Mouse (Mus musculus) liver, embryonic 14.5 days (tissue): ENCODE measurements around the gene Kirrel3. TPM values are rescaled to one million over a fixed set of nuclear protein-coding genes. Genes with fewer than 3 reads are reported as not detected.

ENCODE experiments used
- ATAC-seq: fragments of 200-750 bp; cut with Nextera tagmentation; 2 replicates; pipeline ENCODE4 v1.8.0; 2017; ENCODE audit warnings: moderate number of reproducible peaks, mild to moderate bottlenecking, moderate library complexity; ENCODE audit not compliant: insufficient read depth
- DNase-seq, 3 experiments: peaks; one replicate each; pipeline ENCODE4 v3.0.0-alpha.2; 2012 to 2013; ENCODE audit warnings: low read depth in 3 of 3, low spot score in 3 of 3
- H3K27ac ChIP-seq: fragments of 300-500 bp; sonication (generic); 2 replicates; pipeline ENCODE4 v1.5.1; 2014; ENCODE audit warnings: moderate library complexity, mild to moderate bottlenecking, control low read depth, inconsistent platforms
- H3K27me3 ChIP-seq: fragments of 300-500 bp; sonication (generic); 2 replicates; pipeline ENCODE4 v1.6.1; 2014; ENCODE audit warnings: mild to moderate bottlenecking, low read length, moderate library complexity; ENCODE audit not compliant: control insufficient read depth, insufficient read depth
- H3K36me3 ChIP-seq: fragments of 300-500 bp; sonication (generic); replicated peaks from 2 replicates; pipeline ENCODE4 v1.6.1; 2014; ENCODE audit warnings: low read depth; ENCODE audit not compliant: control insufficient read depth, insufficient read depth
- H3K4me1 ChIP-seq, 2 experiments: fragments of 200-500 bp in 1 of 2; fragments of 300-500 bp in 1 of 2; sonication (generic) in 1 of 2; replicated peaks; 2 replicates each; pipeline ENCODE4 v1.6.1; 2012 to 2014; ENCODE audit warnings: antibody characterized with exemption in 1 of 2, inconsistent platforms in 1 of 2, low read length in 1 of 2; ENCODE audit not compliant: control insufficient read depth in 2 of 2, insufficient read depth in 2 of 2
- H3K4me2 ChIP-seq: fragments of 300-500 bp; sonication (generic); 2 replicates; pipeline ENCODE4 v1.6.1; 2014; ENCODE audit warnings: low read depth, mild to moderate bottlenecking, control low read depth, moderate library complexity
- H3K4me3 ChIP-seq, 2 experiments: fragments of 200-500 bp in 1 of 2; fragments of 300-500 bp in 1 of 2; sonication (generic) in 1 of 2; 2 replicates each; pipeline ENCODE4 v1.5.1; 2012 to 2014; ENCODE audit warnings: low read depth in 2 of 2, low read length in 2 of 2, mild to moderate bottlenecking in 2 of 2, control low read depth in 1 of 2, inconsistent platforms in 1 of 2, moderate library complexity in 1 of 2; ENCODE audit not compliant: insufficient read depth in 1 of 2
- H3K9ac ChIP-seq: fragments of 300-500 bp; sonication (generic); replicated peaks from 2 replicates; pipeline ENCODE4 v1.6.1; 2014; ENCODE audit warnings: mild to moderate bottlenecking, control low read depth, moderate library complexity
- H3K9me3 ChIP-seq: fragments of 300-500 bp; sonication (generic); 2 replicates; pipeline ENCODE4 v1.6.1; 2016; ENCODE audit warnings: low read length, mixed read lengths; ENCODE audit not compliant: control insufficient read depth
- CTCF ChIP-seq: IDR thresholded peaks from 2 replicates; pipeline ENCODE4 v1.5.1; 2016; ENCODE audit warnings: antibody characterized with exemption, low read depth, control low read depth
- EP300 ChIP-seq: IDR thresholded peaks from 2 replicates; pipeline ENCODE4 v1.6.1; 2016; ENCODE audit warnings: antibody characterized with exemption, low read depth
- WGBS: fragments of 180-500 bp; shearing (Covaris S2); extraction: QIAGEN DNeasy Blood & Tissue Kit; methylation state at CpG from one replicate; pipeline ENCODE4 v1.1.7; 2014; ENCODE audit not compliant: insufficient replicate concordance; 5-methylcytosine and 5-hydroxymethylcytosine counted together
- polyA plus RNA-seq, 2 experiments: library from polyadenylated mRNA; depleted of rRNA in 1 of 2; stranded (reverse) in 1 of 2; unstranded in 1 of 2; fragments of >200 nt; fragmentation: Nextera tagmentation in 1 of 2; extraction: Ambion mirVana in 1 of 2; gene quantifications; 2 replicates each; pipeline versions ENCODE4 v1.2.1 to v1.2.3; 2012 to 2014

The Kirrel3 gene
- polyA plus RNA-seq, 2 experiments = 0.08 TPM; not detected in 1

DNA sequence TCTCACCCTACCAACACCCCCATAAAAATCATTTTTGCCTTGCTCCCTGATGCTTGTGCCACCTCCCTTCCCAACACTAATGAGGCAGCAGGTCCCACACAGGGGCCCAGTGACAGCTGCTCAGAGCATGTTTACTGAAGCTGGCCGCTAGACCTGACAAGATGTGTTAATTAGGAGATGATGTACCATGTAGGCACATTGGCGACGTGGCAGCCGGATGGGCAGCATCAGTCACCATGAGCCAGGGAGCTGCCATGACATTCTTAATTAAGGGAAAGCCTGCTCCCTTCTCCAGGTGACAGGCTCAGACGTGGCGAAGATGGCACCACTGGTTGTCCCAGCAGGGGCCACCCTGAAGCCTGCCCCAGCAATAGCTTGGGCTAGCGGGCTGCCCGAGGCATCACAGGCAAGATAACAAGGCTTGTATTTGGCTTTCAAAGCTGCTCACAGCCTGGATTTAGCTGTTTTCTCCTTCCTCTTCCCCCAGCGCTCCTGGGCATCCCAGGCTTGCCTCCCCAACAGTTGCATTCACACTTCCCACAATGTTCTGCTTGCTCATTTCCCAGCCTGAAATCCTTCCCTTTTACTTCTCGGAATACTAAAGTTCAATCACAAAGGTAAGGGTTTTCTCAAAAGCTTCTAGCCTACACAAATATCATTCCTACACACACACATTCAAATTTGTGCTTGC lies 357.7 kb downstream of the Kirrel3 start:
- H3K27me3 ChIP-seq = no peaks in the 10 kb centered on the region
- no peaks in the 10 kb centered on the region for H3K9me3 ChIP-seq
- no peak overlapping the region for H3K4me2 ChIP-seq
- TF ChIP-seq CTCF (no peak), EP300 (no peak)
- ATAC-seq (no peak), DNase-seq (no peak)
- H3K27ac ChIP-seq = no peak overlapping the region
- WGBS = 51% methylated on average over 10 of the region's 10 CpGs
- H3K9ac ChIP-seq = no peak overlapping the region
- H3K4me3 ChIP-seq = no peak overlapping the region
- H3K4me1 ChIP-seq = no peaks in the 10 kb centered on the region
- no peaks in the 10 kb centered on the region for H3K36me3 ChIP-seq

GRCm38 (mm10) chr9:34846440-34846839 lies 360.7 kb downstream of the Kirrel3 start:
- ATAC-seq (no peak), DNase-seq (no peak)
- no peak overlapping the region for H3K27ac ChIP-seq
- no peak overlapping the region for H3K4me3 ChIP-seq
- no peaks in the 10 kb centered on the region for H3K36me3 ChIP-seq
- no peaks in the 10 kb centered on the region for H3K27me3 ChIP-seq
- H3K9ac ChIP-seq = no peak overlapping the region
- H3K9me3 ChIP-seq = no peaks in the 10 kb centered on the region
- H3K4me1 ChIP-seq = no peaks in the 10 kb centered on the region
- H3K4me2 ChIP-seq = no peak overlapping the region
- no peak for TF ChIP-seq CTCF
- no peak for TF ChIP-seq EP300
- 24% methylated on average over 1 of the region's 1 CpGs for WGBS

- no peak overlapping the region for H3K9ac ChIP-seq
- no peak for DNase-seq
Observed at GRCm38 (mm10) chr9:34847664-34848063, 362.0 kb downstream of the Kirrel3 start.

GRCm38 (mm10) chr9:34851136-34851535 lies 365.4 kb downstream of the Kirrel3 start:
- no peak for TF ChIP-seq EP300
- no peak for TF ChIP-seq CTCF
- Histone ChIP-seq H3K9ac (no peak overlapping the region), H3K27ac (no peak overlapping the region), H3K27me3 (no peaks in the 10 kb centered on the region), H3K36me3 (no peaks in the 10 kb centered on the region), H3K4me3 (no peak overlapping the region), H3K4me2 (no peak overlapping the region), H3K4me1 (no peaks in the 10 kb centered on the region), H3K9me3 (no peaks in the 10 kb centered on the region)
- DNase-seq (no peak), ATAC-seq (no peak)
- 63% methylated on average over 4 of the region's 4 CpGs for WGBS

More at GRCm38 (mm10) chr9:34847664-34848063, 362.0 kb downstream of the Kirrel3 start:
- TF ChIP-seq CTCF (peak; percentile 63), EP300 (no peak)
- no peak overlapping the region for H3K27ac ChIP-seq
- no peaks in the 10 kb centered on the region for H3K4me1 ChIP-seq
- H3K4me2 ChIP-seq = no peak overlapping the region
- H3K4me3 ChIP-seq = no peak overlapping the region
- H3K36me3 ChIP-seq = no peaks in the 10 kb centered on the region
- no peak for ATAC-seq
- H3K27me3 ChIP-seq = no peaks in the 10 kb centered on the region
- 35% methylated on average over 5 of the region's 5 CpGs for WGBS
- H3K9me3 ChIP-seq = no peaks in the 10 kb centered on the region

- peak in 1 of 3 experiments; percentile 3 for DNase-seq
- Histone ChIP-seq H3K4me3 (no peak overlapping the region), H3K27ac (no peak overlapping the region), H3K4me2 (no peak overlapping the region), H3K27me3 (no peaks in the 10 kb centered on the region), H3K9ac (no peak overlapping the region), H3K4me1 (no peaks in the 10 kb centered on the region), H3K36me3 (no peaks in the 10 kb centered on the region), H3K9me3 (no peaks in the 10 kb centered on the region)
- no peak for TF ChIP-seq EP300
- TF ChIP-seq CTCF = peak; percentile 51
- no peak for ATAC-seq
- WGBS = 51% methylated on average over 9 of the region's 9 CpGs
Observed at GRCm38 (mm10) chr9:34857575-34857974, 371.9 kb downstream of the Kirrel3 start.
